Mouse (Mus musculus): ENCODE data around the gene Gtse1.

Gtse1 gene

GRCm38 (mm10) chr15:85877336-85877735, 17.8 kb downstream of the Gtse1 start:
- DNase-seq, result no peak

- peak; percentile 94 to 95 for DNase-seq
These were observed 19.4 kb downstream of the Gtse1 start, which contains the start of gene Trmu for GRCm38 (mm10) chr15:85878848-85879497. Gene Trmu (plus strand): TSS chr15:85879312.

GRCm38 (mm10) chr15:85879498-85879895, 20.0 kb downstream of the Gtse1 start:
- DNase-seq, result no peak

GRCm38 (mm10) chr15:85885606-85886005, 26.1 kb downstream of the Gtse1 start:
- no peak for DNase-seq

GRCm38 (mm10) chr15:85889235-85889634, 29.7 kb downstream of the Gtse1 start:
- DNase-seq, result no peak

GRCm38 (mm10) chr15:85891971-85892370, 32.4 kb downstream of the Gtse1 start:
- no peak for DNase-seq

- no peak for DNase-seq
These were observed 33.1 kb downstream of the Gtse1 start for GRCm38 (mm10) chr15:85892498-85893118.

GRCm38 (mm10) chr15:85893871-85894270, 34.3 kb downstream of the Gtse1 start:
- no peak for DNase-seq

- DNase-seq, result peak; percentile 68 to 78
These were observed 36.7 kb downstream of the Gtse1 start for GRCm38 (mm10) chr15:85896284-85896683.

- no peak for DNase-seq
These were observed 37.6 kb downstream of the Gtse1 start for GRCm38 (mm10) chr15:85897113-85897512.

GRCm38 (mm10) chr15:85899396-85899795, 39.9 kb downstream of the Gtse1 start:
- no peak for DNase-seq

- DNase-seq, result no peak
These were observed 40.8 kb downstream of the Gtse1 start for GRCm38 (mm10) chr15:85900318-85900717.

- no peak for DNase-seq
These were observed 41.3 kb downstream of the Gtse1 start for GRCm38 (mm10) chr15:85900801-85901200.

- DNase-seq, result no peak
These were observed 43.0 kb downstream of the Gtse1 start for GRCm38 (mm10) chr15:85902505-85902904.

GRCm38 (mm10) chr15:85903826-85904225, 44.3 kb downstream of the Gtse1 start:
- peak in 1 of 2 experiments; percentile 23 for DNase-seq

GRCm38 (mm10) chr15:85908660-85909491, 49.3 kb downstream of the Gtse1 start:
- DNase-seq, result no peak

GRCm38 (mm10) chr15:85909492-85909829, 49.9 kb downstream of the Gtse1 start:
- no peak for DNase-seq

- DNase-seq, result no peak
These were observed 50.4 kb downstream of the Gtse1 start for GRCm38 (mm10) chr15:85909931-85910330.

GRCm38 (mm10) chr15:85913605-85914004, 54.1 kb downstream of the Gtse1 start:
- peak; percentile 60 to 82 for DNase-seq

GRCm38 (mm10) chr15:85919191-85919891, 59.8 kb downstream of the Gtse1 start:
- no peak for DNase-seq

- DNase-seq, result no peak
These were observed 60.3 kb downstream of the Gtse1 start for GRCm38 (mm10) chr15:85919892-85920248.

- no peak for DNase-seq
These were observed 62.3 kb downstream of the Gtse1 start for GRCm38 (mm10) chr15:85921855-85922254.
